Mouse (Mus musculus) myocyte (in vitro differentiated cells): Measurements from ENCODE around the gene Cdk5r1.
A peak's percentile ranks its signal among the peaks of the same experiment; 100 is the strongest.

ENCODE experiments used
- CEBPB ChIP-seq: IDR thresholded peaks from 2 replicates; pipeline ENCODE4 v1.6.1; 2011; ENCODE audit warnings: mild to moderate bottlenecking, moderate library complexity; ENCODE audit not compliant: poor library complexity, insufficient read depth, severe bottlenecking
- MAX ChIP-seq: IDR thresholded peaks from one replicate; pipeline ENCODE4 v1.6.1; 2011; ENCODE audit warnings: low read depth, mild to moderate bottlenecking, control low read depth
- MYOD1 ChIP-seq, 3 experiments: IDR thresholded peaks; one replicate each; pipeline ENCODE4 v1.6.1; 2011; ENCODE audit warnings: control low read depth in 2 of 3, low read depth in 2 of 3, mild to moderate bottlenecking in 2 of 3, moderate library complexity in 1 of 3; ENCODE audit not compliant: insufficient read length in 2 of 3, control insufficient read depth in 1 of 3
- POLR2A ChIP-seq: IDR thresholded peaks from one replicate; pipeline ENCODE4 v1.6.1; 2011; ENCODE audit warnings: low read depth, mild to moderate bottlenecking, control low read depth, moderate library complexity; ENCODE audit not compliant: insufficient read length
- REST ChIP-seq: IDR thresholded peaks from one replicate; pipeline ENCODE4 v1.6.1; 2011; ENCODE audit warnings: mild to moderate bottlenecking, control low read depth, moderate library complexity; ENCODE audit not compliant: insufficient read depth, insufficient read length
- TCF12 ChIP-seq: IDR thresholded peaks from one replicate; pipeline ENCODE4 v1.6.1; 2011; ENCODE audit warnings: mild to moderate bottlenecking, control low read depth; ENCODE audit not compliant: poor library complexity, insufficient read depth, severe bottlenecking
- USF1 ChIP-seq: IDR thresholded peaks from one replicate; pipeline ENCODE4 v1.6.1; 2011; ENCODE audit warnings: low read depth, mild to moderate bottlenecking, control low read depth, moderate library complexity

DNA sequence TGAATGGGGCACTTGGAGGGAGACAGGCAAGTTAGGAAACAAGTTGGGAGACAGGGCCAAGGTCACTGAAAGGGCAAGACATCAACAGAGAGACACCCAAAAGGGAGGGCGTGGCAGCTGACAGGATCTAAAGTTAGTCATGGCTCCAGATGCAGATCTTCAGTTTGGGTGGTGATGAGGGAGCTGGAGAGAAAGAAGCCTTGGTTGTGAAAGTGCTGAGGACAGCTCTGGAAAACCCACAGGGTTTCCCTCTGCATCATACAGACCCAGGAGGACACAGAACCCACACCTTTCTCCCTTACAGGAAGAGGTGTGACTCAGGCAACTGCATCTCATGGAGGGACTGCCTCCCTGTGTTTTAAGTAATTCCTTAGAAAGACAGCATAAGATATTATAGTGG lies 19.8 kb downstream of the Cdk5r1 start:
- TF ChIP-seq POLR2A (no peak), MAX (no peak), MYOD1 (IDR thresholded peaks at IDR 0.05; ENCODE audit: control insufficient read depth in 1 of 3, insufficient read length in 2 of 3, low read depth in 2 of 3) (peak in 1 of 3 experiments; percentile 48), USF1 (no peak), REST (no peak), TCF12 (no peak), CEBPB (no peak)
